Mouse (Mus musculus): Measurements from ENCODE around the gene Cdh23.

The Cdh23 gene

DNA sequence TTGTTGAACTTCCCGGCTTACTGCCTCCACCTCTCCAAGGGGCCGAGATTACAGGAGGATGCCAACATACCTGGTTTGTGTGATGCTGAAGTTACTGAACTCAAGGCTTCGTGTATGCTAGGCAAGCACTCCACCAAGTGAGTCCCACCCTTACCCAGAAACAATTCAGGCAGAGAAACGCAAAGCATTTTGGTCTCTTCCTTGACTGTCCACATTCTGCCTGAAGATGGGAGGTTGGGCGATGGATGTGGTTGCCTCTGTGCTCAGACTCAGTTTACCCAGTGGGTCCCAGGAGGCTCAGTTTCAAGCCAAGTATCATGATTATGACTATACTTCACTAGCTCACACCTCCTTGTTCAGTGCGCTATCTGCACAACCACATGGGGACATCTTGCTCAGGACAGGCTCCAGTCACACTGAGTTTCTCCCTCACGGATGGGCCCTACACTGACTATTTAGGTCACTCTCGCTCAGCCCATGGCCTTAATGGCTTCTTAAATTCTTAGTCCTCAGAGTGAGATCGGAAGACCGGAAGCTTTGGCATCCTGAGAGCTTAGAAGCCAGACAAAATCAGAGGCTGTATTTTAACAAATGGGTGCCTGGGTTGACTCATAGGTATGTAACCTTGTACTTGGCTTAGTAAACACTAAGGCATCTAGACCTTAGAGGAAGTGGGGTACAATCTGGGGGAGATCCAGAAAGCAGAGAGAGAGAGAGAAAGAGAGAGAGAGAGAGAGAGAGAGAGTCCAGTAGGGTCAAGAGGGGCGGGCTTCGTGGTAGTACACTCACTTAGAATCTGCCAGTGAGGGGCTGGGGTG lies 118.2 kb downstream of the Cdh23 start:
- DNase-seq (ENCODE audit: low spot score): no peak

GRCm38 (mm10) chr10:60577125-60577919 lies 119.0 kb downstream of the Cdh23 start:
- peak; percentile 39 for DNase-seq (ENCODE audit: low spot score)

- no peak for DNase-seq (ENCODE audit: low spot score)
Observed at GRCm38 (mm10) chr10:60574851-60575250, 121.4 kb downstream of the Cdh23 start.

- DNase-seq (ENCODE audit: low spot score): no peak
Observed at GRCm38 (mm10) chr10:60571491-60571890, 124.8 kb downstream of the Cdh23 start.

DNA sequence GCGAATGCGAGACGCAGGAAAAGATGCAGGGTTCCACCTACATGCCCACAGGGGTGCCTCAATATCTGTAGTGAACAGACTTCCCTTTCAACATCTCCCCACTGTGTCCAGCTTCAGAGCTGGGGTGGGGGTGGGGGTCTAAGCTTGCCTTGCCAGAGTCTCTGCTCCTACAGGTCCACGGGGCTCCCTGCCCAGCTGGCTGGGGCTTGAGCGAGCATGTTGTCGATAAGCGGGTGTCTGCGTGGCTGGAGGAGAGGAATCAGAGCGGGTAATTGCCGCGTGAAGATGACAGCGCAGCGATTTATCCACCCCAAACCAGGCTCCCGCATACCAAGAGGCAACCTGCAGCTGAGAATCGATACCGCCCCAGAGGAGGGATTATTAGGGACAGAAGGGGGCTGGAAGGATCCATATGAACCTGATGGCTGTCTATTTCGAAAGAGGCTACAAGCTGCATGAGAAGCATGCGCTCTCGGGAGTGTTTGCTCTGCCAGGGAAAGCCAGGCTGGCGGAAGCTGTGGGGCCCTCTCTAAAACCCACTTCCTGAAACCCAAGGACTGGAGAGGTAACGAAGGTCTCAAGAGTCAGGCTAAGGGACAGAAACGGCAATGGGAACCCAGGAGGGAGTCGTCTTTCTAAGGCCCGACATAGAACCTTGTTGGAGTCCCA lies 129.8 kb downstream of the Cdh23 start:
- DNase-seq (ENCODE audit: low spot score): no peak

- DNase-seq (ENCODE audit: low spot score): no peak
Observed at GRCm38 (mm10) chr10:60564136-60564535, 132.2 kb downstream of the Cdh23 start.

- DNase-seq (ENCODE audit: low spot score): no peak
Observed at GRCm38 (mm10) chr10:60562946-60563345, 133.3 kb downstream of the Cdh23 start.

DNA sequence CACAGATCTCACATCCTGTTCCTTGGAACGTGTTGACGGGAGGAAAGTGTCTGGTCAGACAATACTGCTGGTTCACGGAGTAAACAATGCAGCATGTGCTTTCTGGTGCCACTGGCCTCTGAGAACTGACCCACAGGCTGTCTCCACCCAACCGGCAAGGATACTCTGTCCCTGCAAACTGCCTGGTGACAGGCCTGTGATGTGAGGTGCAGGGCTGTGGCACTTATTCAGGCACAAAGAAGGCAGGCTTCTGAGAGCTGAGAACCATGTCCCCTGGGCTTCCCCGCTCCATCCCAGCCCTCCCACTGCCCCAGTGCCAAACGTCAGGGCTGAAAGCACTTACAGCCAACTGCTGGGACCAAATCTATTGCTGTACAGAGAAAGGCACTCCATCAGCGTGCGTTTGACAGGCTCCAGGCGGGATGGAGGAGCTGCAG lies 137.8 kb downstream of the Cdh23 start:
- DNase-seq (ENCODE audit: low spot score): no peak

- no peak for DNase-seq (ENCODE audit: low spot score)
Observed at GRCm38 (mm10) chr10:60552951-60553635, 143.2 kb downstream of the Cdh23 start.

DNA sequence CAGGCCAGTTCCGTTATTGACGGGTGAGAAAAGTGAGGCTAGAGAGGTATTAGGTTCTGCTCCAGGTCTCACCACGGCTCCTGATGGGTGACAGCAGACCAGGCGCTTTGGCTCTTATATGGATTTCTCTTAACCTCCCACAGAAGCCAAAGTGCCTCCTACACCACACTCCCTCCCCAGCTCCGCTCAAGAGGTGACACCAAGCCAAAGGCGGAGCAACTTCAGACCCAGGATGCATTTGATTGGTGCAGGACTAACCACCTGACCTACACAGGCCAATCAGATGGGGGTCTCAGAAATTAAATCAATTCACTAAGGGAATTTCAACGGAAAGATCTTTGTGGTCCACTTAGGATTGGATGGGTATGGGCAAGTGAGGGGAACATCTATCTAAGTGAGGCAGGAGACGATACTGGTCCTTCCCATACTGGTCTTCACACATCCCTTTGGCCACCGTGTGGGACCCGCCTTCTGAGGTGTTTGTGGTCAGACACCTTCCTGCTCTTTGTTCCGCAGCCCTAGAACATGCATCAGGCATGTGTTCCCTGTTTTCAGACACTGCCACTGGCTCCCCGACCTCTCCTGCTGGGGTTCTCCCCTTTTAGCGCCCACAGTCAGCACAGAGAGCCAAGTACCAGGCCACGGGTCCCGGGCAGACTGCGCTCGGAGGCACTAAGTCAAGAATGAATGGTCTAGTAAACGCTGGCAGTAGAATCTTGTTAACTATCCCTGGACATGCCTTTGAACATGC lies 157.0 kb downstream of the Cdh23 start:
- no peak for DNase-seq (ENCODE audit: low spot score)

DNA sequence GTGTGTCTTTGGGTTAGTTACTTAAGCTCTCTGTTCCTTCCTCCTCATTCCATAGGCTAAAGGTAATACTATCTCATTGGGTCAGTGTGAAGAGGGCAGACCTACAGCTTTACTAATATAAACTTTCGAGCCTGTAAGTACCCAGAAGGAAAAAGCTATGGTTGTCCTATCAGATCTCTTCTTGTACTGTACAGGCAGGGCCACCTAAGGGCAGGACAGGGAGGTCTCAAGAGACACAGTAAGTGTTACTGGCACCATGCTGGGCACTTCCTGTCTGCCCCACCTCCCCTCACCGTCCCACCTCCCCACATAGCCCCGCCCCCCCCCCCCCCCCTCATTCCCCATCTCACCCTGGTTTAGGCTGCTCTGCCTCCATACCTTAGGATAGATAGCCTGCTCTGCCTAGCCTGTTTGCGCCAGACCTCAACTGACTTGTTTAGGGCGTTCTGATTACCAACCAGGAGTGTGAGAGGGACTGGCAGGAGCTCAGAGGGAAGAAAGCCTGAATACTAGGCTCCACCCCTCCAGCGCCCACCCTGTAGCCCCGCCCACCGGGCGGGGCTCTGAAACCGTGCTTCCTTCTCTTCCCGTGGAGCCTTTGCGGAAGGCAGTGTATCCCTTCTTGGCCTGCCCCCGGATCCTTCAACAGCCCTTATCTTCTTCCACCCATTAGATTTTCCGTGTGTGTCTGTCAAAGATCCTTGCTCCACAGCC lies 160.0 kb downstream of the Cdh23 start:
- DNase-seq (ENCODE audit: low spot score): peak; percentile 16

DNA sequence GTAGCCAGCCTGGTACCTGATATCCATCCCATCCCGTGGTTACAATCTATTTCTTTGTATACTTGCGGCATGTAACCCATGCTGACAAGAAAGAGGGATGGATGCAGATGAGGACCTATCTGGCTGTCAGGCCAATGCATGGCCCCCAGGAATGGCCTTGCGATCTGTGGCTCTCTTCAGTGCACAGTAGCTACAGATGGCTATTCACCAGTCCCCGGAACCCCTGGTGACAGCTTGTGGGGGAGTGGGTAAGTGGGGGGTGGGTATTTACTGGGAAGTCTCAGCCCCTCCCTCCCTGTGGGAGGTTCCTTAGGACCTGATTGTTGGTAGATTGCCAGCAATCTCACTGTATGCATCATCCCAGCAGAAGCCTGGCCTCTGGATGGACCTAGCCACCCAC lies 163.8 kb downstream of the Cdh23 start:
- no peak for DNase-seq (ENCODE audit: low spot score)

- peak; percentile 48 for DNase-seq (ENCODE audit: low spot score)
Observed at GRCm38 (mm10) chr10:60531349-60531748, 164.9 kb downstream of the Cdh23 start.

GRCm38 (mm10) chr10:60530633-60531032 lies 165.7 kb downstream of the Cdh23 start:
- no peak for DNase-seq (ENCODE audit: low spot score)

- DNase-seq (ENCODE audit: low spot score): no peak
Observed at GRCm38 (mm10) chr10:60527949-60528348, 168.3 kb downstream of the Cdh23 start.

DNA sequence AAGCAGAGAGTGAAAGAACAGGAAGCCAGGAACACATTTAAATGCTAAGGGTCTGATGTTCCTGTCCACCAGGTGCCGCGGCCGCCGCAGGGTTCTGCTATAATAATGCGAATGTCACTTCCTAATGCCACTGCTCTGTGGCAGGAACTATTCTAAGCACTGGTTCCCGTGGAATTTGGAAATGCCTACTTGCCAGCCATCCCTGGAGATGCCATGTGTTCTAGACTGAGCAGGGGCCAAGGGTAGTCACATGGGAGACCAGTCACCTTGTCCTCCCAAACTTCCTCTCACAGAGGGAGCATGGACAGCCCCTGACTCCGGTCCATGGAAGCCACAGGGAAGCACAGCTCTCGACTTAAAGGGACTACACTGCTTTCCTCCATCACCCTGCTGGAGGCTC lies 171.2 kb downstream of the Cdh23 start:
- no peak for DNase-seq (ENCODE audit: low spot score)

- DNase-seq (ENCODE audit: low spot score): no peak
Observed at GRCm38 (mm10) chr10:60516286-60516685, 180.0 kb downstream of the Cdh23 start.

DNA sequence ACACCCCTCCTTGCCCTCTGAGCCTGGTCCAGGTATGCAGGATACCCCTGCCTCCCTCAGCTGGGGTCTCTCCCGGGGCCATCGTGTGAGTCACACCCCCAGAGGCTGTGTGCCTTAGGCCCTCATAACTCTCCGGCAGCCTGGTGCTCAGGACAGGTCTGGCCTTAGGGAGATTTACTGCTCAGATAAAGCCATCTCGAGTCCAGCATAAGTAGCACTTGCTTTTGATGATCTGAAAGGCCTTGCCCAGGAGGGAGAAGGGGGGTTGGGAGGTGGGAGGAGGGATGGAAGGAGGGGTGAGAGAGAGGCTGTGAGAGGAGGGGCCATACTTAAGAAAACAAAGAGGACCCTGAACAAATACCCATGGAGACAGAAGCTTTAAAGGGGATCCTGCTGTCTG lies 197.8 kb downstream of the Cdh23 start:
- no peak for DNase-seq (ENCODE audit: low spot score)

DNA sequence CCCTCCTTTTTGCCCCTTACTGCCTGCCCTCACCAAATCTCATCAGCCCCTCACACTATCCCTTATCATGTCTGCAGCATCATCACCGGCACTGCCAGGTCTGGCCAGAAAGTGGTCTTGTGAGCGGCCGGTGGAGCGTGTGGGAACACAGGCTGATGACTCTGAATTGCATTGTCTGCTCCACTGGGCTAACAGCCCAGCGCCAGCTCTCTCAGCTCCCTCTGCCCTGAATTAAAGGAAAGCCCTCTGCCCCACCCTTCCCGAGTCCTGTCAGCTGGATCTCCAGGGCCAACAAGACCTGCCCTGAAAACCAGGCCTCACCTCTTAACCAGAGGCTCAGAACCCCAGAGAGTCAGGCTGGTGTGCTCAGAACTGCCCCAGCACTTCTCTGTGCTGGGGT lies 201.2 kb downstream of the Cdh23 start:
- DNase-seq (ENCODE audit: low spot score): no peak

- no peak for DNase-seq (ENCODE audit: low spot score)
Observed at GRCm38 (mm10) chr10:60491538-60491937, 204.8 kb downstream of the Cdh23 start.

GRCm38 (mm10) chr10:60481381-60481780 lies 214.9 kb downstream of the Cdh23 start:
- DNase-seq (ENCODE audit: low spot score): no peak
